Mouse (Mus musculus) embryo, embryonic 11 days (tissue): ENCODE measurements around the gene Isg20l2.

ENCODE experiments used
- DNase-seq: peaks from one replicate; pipeline ENCODE4 v3.0.0-alpha.2; 2015

Gene Isg20l2

GRCm38 (mm10) chr3:87913891-87914290 lies 16.2 kb upstream of the Isg20l2 start:
- DNase-seq = no peak

GRCm38 (mm10) chr3:87916990-87917389 lies 13.1 kb upstream of the Isg20l2 start:
- no peak for DNase-seq

GRCm38 (mm10) chr3:87918551-87918950 lies 11.6 kb upstream of the Isg20l2 start:
- no peak for DNase-seq

- DNase-seq = peak; percentile 94
Observed at GRCm38 (mm10) chr3:87919336-87920108, 10.6 kb upstream of the Isg20l2 start, which contains the start of gene Mrpl24. Gene Mrpl24 (plus strand): TSS chr3:87919506.

- DNase-seq = no peak
Observed at GRCm38 (mm10) chr3:87920270-87920943, 9.7 kb upstream of the Isg20l2 start.

GRCm38 (mm10) chr3:87924996-87925395 lies 5.1 kb upstream of the Isg20l2 start:
- no peak for DNase-seq

GRCm38 (mm10) chr3:87927452-87927851 lies 2.7 kb upstream of the Isg20l2 start:
- no peak for DNase-seq

GRCm38 (mm10) chr3:87929341-87930077 lies 605 bp upstream of the Isg20l2 start:
- no peak for DNase-seq

GRCm38 (mm10) chr3:87934026-87934425 lies 3.9 kb downstream of the Isg20l2 start:
- DNase-seq = no peak

- no peak for DNase-seq
Observed at GRCm38 (mm10) chr3:87934501-87934900, 4.4 kb downstream of the Isg20l2 start.

GRCm38 (mm10) chr3:87935201-87935600 lies 5.1 kb downstream of the Isg20l2 start:
- DNase-seq = no peak

GRCm38 (mm10) chr3:87935776-87936175 lies 5.7 kb downstream of the Isg20l2 start:
- DNase-seq = peak; percentile 91

GRCm38 (mm10) chr3:87940611-87941010 lies 10.5 kb downstream of the Isg20l2 start:
- no peak for DNase-seq

GRCm38 (mm10) chr3:87942471-87942870 lies 12.4 kb downstream of the Isg20l2 start:
- DNase-seq = no peak

- DNase-seq = no peak
Observed at GRCm38 (mm10) chr3:87943586-87943985, 13.5 kb downstream of the Isg20l2 start.

- DNase-seq = peak; percentile 48
Observed at GRCm38 (mm10) chr3:87944838-87945600, 14.9 kb downstream of the Isg20l2 start.

- DNase-seq = peak; percentile 68
Observed at GRCm38 (mm10) chr3:87945781-87946540, 15.8 kb downstream of the Isg20l2 start.

- DNase-seq = no peak
Observed at GRCm38 (mm10) chr3:87946541-87946860, 16.4 kb downstream of the Isg20l2 start.

- DNase-seq = peak; percentile 73
Observed at GRCm38 (mm10) chr3:87947056-87947810, 17.1 kb downstream of the Isg20l2 start.

- peak; percentile 94 for DNase-seq
Observed at GRCm38 (mm10) chr3:87947811-87948199, 17.7 kb downstream of the Isg20l2 start.
